Mouse (Mus musculus) left cerebral cortex, adult 8-10 months (tissue): ENCODE measurements around the gene Rxrg. TPM values are rescaled to one million over a fixed set of nuclear protein-coding genes. Genes with fewer than 3 reads are reported as not detected.

Experiments
- DNase-seq, 2 experiments: peaks; one replicate each; pipeline ENCODE4 v3.0.0; 2022; ENCODE audit warnings: low spot score in 2 of 2
- total RNA-seq, 4 experiments: library from RNA; stranded (reverse); gene quantifications; 2 replicates each; pipeline ENCODE4 v1.2.4; 2022

Rxrg gene
- total RNA-seq, 4 experiments from 2014 or later: 22.6 to 28.4 (median 24.6) TPM

DNA sequence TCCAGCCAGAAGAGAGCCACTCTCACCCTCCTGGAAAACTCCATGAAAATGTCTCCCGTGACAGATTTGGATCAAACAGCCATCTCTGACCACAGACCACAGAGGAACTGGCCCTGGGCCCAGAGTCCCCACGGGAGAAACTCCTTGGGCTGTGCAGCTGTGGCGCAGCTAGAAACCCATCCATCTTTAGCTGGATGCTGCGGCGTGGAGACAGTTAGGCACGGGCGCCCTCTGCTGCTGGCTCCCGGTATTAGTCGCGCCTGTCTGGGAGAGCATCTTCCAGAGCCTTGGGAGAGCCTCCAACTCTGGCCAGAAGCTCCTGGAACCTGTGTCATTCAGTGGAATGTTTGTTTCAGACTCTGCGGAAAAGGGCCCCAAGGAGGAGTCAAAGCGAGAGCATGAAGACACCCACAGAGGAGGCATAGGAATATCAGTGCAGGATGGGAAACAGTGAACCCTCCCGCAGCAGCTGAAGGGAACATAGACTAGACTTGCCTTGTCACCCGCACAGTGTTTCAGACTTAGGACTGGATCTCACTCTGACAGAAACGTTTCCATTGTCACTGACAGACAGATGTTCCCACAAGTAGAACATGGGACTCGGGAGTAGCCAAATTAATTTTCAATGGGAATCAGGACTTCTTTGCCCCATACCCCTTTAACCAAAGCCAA lies 46.8 kb downstream of the Rxrg start:
- peak; percentile 44 to 94 for DNase-seq

DNA sequence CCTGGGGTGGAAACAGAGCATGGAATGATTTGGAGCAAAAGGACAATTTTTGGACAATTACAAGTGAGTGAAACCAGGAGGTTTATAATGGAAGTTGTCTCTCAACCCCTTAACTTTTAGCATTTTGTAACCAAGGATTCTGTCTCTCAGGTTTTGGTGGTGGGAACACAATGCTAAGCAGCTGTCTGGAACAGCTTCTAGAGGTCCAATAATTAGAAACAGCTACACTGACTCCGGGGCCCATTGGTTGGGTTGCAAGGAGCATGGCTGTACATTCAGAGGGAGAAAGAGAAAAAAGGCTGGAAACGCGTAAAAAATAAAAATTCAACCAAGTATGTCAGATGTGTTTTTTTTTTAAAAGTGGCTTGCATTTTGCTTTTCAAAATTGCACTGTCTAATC lies 50.5 kb downstream of the Rxrg start:
- DNase-seq: no peak

DNA sequence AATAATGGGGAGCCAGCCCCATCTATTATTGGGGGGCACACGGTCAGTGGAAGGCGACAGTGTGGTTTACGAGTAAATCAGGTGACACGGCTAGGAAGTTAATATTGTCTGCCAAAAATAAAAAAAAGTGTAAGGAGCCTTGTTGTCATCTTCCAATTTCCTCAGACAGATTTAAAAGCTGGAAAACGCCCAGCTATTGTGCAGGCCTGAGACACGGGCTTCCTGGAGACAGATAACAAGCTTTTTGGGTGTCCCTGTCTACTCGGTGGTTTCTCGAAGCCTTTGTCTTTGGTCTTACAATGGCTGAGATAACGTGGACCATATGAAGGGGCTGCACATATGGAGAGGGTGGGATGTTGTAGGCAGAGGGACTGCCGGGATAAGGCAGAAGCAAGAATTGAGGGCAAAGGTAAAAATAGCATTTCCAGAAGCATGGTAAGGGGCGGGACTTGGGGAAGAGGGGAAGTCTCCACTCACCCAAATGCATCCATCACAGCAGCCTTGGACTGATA lies 51.0 kb downstream of the Rxrg start:
- DNase-seq: no peak

DNA sequence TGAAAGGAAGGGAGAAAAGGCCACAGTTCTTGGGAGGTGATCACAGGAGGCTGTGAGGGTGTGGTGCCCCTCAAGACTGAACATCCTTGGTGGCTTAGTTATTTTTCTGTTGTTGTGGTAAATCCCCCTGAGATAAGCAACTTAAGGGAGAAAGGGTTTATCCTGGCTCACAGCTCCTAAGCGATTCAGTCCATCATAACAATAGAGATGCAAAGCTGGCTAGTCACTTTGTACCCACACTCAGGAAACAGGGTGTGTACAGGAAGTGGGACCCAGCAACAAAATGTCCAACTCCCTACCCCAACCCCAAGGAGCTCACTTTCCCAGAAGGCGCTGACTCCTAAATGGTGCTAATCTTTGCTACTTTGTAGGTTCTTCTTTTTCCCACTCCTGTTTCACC lies 54.2 kb downstream of the Rxrg start:
- no peak for DNase-seq

DNA sequence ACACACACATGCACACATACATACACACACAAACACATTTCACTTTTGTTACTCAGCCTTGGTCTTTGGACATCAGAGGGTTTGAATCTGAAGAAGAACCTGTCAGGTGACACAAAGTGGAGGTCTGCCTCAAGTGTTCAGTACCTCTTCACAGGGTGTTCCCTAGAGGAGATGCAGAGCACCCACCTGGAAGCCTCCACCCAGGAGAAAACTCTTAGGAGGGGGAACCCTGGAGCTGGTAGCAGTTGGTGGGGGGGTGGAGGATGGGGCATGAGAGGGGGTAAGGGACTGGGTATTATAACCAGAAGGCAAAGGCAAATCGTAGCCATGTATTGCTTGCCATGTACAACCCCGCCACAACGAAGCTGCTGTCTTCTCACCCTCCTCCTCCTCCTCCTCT lies 60.9 kb downstream of the Rxrg start:
- DNase-seq: no peak

DNA sequence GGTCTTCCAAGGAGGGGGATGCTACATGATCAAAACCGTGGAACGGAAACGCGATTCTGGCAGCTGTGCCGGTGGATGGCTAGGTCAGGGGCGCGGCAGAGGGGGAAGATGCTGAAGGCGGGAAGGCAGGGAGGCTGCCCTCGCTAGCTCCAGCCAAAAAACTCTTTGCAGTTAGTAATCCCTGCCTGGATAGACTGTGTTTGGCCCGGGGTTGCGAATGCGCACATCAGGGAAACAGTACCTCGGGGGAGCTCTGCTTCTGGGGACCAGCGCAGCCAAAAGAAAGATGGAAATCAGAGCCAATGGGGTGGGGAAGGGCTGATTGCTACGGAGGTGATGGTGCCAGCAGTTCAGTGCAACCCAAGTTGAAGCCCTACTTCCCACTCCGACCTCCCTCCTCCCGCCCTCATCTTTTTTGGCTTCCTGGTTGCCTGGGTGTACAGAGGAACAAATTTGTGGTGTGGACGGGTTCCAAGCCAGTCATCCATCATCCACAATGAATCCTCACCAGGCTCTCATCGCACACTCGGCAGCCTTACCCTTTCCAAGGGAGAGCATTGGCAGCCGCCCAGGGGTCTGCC lies 62.4 kb downstream of the Rxrg start:
- peak in 1 of 2 experiments; percentile 17 for DNase-seq

DNA sequence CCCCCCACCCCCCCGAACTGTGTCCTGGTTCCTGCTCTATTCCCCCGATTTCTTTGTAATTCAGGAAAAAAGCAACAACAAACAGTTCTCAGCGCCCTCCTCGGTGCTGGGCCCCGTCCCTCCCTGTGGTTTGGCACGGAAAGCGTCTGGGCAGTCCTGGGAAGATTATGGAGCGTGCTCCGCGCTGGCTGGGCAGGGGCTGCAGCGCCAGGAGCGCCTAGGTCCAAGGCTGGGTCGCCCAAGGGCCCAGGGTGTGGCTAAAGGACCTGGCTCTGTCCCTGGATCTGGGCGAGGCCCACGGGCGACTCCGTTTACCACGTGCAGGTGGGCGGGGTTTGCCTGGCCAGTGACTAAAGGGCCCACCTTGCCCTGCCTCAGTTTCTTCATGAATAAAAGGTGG lies 62.9 kb downstream of the Rxrg start:
- DNase-seq: no peak

DNA sequence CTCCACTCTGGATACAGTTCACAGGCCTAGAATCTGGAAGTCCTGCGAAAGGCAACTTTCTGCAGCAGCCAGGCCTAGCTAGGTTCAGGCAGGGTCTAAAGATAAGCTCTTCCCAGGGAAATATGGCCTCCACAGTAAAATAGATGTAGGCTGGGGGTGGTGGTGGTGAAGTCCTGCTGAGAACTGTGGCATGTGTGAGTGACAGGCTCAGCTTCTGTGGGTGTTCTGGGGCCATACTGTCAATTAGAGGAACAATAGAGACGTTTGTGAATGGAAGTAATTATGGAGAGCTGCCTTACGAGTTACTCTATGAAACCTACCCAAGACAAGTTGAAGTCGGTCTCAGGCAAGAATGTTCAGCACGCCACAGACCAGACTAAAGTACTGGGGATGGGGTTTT lies 65.0 kb downstream of the Rxrg start:
- no peak for DNase-seq

DNA sequence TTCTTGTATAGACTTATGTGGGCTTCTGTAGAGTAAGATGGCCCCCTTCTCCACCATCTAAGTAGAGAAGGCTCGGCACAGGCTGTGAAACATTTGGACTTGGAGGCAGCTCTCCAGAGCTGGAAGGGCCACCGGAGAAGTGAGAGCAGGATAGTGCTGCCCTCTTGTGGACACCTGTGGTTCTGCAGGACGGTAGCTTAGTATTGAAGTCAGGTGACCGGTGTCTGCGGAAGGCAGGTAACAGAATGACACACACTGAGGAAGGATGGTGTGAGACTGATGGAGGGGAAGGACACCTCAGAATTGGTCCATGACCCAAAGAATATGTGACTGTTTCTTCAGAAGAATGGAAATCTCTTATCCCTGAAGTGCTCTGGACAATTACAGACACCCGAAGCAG lies 71.6 kb downstream of the Rxrg start:
- peak in 1 of 2 experiments; percentile 54 for DNase-seq

DNA sequence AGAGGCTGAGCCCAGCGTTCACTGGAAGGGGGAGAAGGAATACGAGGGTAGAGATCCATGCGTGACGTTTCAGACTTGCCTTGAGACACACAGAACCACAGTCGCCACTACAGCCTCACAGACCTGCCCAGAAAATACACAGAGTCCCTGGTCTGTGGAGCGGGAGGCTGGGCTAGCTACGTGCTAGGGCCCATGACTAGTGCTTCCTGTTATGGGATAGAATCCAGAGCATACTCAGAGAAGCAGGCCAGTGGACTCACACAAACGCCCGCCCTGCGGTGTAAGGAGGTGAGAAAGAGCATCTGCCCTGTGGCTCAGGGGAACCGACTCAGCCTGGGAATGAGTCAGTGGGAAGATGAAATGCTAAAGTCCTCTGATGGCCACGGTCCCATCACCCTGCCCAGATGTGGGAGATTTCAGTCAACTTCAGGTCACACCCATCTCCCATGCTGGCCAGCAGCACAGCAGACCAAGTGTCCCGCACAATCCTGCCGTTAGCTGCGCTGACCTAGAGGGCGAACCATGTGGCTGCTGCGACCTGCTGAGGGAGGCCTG lies 74.3 kb downstream of the Rxrg start:
- DNase-seq: no peak

DNA sequence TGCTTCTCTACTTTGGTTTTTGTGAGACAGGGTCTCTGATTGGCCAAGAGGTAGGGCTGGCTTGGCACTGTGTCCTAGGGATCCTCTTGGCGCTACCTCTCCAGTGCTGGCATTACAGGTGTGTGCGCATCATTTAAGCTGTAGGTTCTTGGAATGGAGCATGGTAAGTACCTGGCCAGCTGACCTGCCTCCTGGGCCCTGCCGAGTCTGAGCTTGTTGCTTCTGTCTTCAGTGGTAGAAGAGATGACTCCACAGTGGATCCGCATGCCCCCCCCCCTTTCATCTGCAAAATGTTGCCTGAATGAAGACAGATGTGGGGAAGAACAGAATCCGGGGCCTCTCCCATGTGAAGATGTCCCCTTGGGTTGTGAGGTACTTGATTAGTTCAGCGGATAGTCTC lies 80.9 kb downstream of the Rxrg start:
- no peak for DNase-seq

DNA sequence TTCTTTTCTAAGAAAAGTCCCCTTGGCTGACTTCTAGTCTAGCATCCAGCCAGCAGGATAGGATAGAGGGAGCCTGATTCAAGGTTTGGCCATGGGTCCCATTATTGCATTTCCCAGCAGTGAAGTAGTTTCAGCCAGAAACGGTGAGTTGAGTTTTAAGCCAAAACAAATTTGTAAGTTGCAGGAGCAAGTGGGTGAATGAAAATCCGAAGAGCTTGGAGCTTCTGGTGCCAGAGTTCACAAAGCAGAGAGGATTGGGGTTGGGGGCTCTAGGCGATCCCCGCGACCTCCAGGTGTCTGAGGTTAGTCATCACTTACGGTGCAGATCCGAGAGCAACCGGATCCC lies 89.8 kb downstream of the Rxrg start:
- no peak for DNase-seq

DNA sequence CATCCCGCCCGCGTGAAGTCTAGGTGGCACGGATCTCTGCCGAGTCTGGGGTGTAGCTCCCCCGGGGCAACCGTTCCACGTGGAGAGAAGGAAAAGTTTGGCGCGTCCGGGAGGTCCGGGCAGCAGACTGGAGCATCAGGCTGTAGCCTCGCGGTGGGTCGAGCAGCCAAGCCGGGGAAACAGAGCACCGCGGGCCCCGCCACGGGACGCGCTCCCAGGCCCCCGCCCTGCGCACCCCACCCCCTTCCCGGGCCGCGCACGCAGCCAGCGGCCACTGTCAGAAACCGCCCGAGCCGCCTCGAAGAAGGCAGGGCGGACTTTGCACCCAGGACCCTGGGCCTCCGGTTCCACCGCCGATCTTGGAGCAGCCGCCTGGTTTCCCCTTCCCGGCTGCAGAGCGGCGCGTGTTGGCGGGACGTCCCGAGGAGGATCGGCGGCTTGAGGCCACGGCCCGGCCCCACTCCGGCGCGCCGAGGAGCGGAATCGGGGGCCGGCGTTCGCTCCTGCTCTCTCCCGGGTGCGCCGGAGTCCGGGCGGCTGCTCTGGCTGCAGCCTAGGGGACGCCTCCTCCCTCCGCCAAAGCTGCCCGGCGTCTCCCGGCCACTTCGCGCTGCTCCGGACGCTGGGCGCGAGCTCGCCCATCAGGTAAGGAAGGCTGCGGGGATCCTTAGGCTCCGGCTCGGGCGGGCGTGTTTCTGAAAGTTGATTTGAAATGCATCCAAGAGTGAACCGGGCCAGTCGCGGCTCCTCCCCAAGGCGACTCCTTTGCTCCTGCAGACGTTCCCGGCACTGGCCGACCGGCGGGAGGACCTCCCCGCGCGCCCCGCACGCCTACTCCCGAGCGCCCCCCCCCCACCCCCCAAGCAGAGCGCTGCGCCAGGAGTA lies 90.4 kb downstream of the Rxrg start:
- no peak for DNase-seq

DNA sequence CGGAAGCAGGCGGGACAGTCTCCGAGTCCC lies 90.9 kb downstream of the Rxrg start, which contains the start of gene Lmx1a:
Lmx1a (plus strand) TSS at position 6 of the 30 bp plus-strand sequence.
- no peak for DNase-seq

Other genes starting within 250 kb of the Rxrg start
- gene Aldh9a1, start 248.4 kb upstream of the Rxrg start, total RNA-seq: 10 to 100 TPM; 21.9 to 26.4 (median 22.7) TPM
- gene Mgst3, start 204.5 kb upstream of the Rxrg start, total RNA-seq: 100 to 1,000 TPM in 1 of 4 experiments, 10 to 100 TPM in 3; 93.7 to 109 (median 95.2) TPM
- gene Lrrc52, start 131.6 kb upstream of the Rxrg start, total RNA-seq: not detected
- not detected for gene Lmx1a, start 90.9 kb downstream of the Rxrg start, total RNA-seq